Mouse (Mus musculus) hindbrain, embryonic 11.5 days (tissue): Measurements from ENCODE around the gene Caskin1. TPM values are rescaled to one million over a fixed set of nuclear protein-coding genes. Genes with fewer than 3 reads are reported as not detected.

Experiments
- ATAC-seq: fragments of 200-750 bp; cut with Nextera tagmentation; 2 replicates; pipeline ENCODE4 v1.8.0; 2017; ENCODE audit warnings: mild to moderate bottlenecking, moderate TSS enrichment, moderate library complexity; ENCODE audit not compliant: low FRiP score
- DNase-seq: peaks from one replicate; pipeline ENCODE4 v3.0.0-alpha.2; 2015; ENCODE audit warnings: low spot score
- H3K27ac ChIP-seq: fragments of 300-500 bp; sonication (generic); 2 replicates; pipeline ENCODE4 v1.5.1; 2014; ENCODE audit warnings: mild to moderate bottlenecking, low read depth, low read length
- H3K27me3 ChIP-seq: fragments of 300-500 bp; sonication (generic); 2 replicates; pipeline ENCODE4 v1.6.1; 2014; ENCODE audit warnings: mild to moderate bottlenecking, low read length, moderate library complexity, mixed read lengths; ENCODE audit not compliant: control insufficient read depth, insufficient read depth
- H3K36me3 ChIP-seq: fragments of 300-500 bp; sonication (generic); 2 replicates; pipeline ENCODE4 v1.6.1; 2014; ENCODE audit warnings: mild to moderate bottlenecking, low read length, moderate library complexity, mixed read lengths; ENCODE audit not compliant: control insufficient read depth, insufficient read depth
- H3K4me1 ChIP-seq: fragments of 300-500 bp; sonication (generic); replicated peaks from 2 replicates; pipeline ENCODE4 v1.6.1; 2014; ENCODE audit warnings: low read length, mixed read lengths; ENCODE audit not compliant: control insufficient read depth, insufficient read depth
- H3K4me2 ChIP-seq: fragments of 300-500 bp; sonication (generic); replicated peaks from 2 replicates; pipeline ENCODE4 v1.6.1; 2014; ENCODE audit warnings: mild to moderate bottlenecking, low read depth, low read length
- H3K4me3 ChIP-seq: fragments of 300-500 bp; sonication (generic); 2 replicates; pipeline ENCODE4 v1.5.1; 2014; ENCODE audit warnings: low read depth, low read length
- H3K9ac ChIP-seq: fragments of 300-500 bp; sonication (generic); 2 replicates; pipeline ENCODE4 v1.6.1; 2014; ENCODE audit warnings: low read depth, low read length
- H3K9me3 ChIP-seq: fragments of 300-500 bp; sonication (generic); 2 replicates; pipeline ENCODE4 v1.6.1; 2016; ENCODE audit warnings: low read length; ENCODE audit not compliant: control insufficient read depth
- whole genome bisulfite sequencing: fragments of 180-500 bp; shearing (Covaris S2); extraction: QIAGEN DNeasy Blood & Tissue Kit; methylation state at CpG from one replicate; pipeline ENCODE4 v1.1.7; 2014; 5-methylcytosine and 5-hydroxymethylcytosine counted together
- polyA plus RNA-seq: library from polyadenylated mRNA; unstranded; fragments of >200 nt; fragmentation: Nextera tagmentation; extraction: Ambion mirVana; gene quantifications from 2 replicates; pipeline ENCODE4 v1.2.1, GENCODE M21; 2014

The Caskin1 gene
- polyA plus RNA-seq, 1 experiment from 2014 or later = 9.2 TPM

- H3K27me3 ChIP-seq = peaks cover 8% of the 10 kb centered on the region; the same call in 1 of the 2 replicates
- no peak for DNase-seq
- no peak overlapping the region for H3K4me3 ChIP-seq
- ATAC-seq = no peak
- 25% methylated on average over 12 of the region's 12 CpGs for WGBS
- H3K9ac ChIP-seq = peak overlapping the region; percentile 16; the same call in 1 of the 2 replicates
- H3K36me3 ChIP-seq = no peaks in the 10 kb centered on the region
- no peaks in the 10 kb centered on the region for H3K9me3 ChIP-seq
- H3K4me1 ChIP-seq = 0 out of 2 replicates have a peak, but pooled peaks cover 3% of the 10 kb centered on the region
- H3K4me2 ChIP-seq = no peak overlapping the region
- no peak overlapping the region for H3K27ac ChIP-seq
Measured at GRCm38 (mm10) chr17:24544613-24545012, 56.2 kb downstream of the Caskin1 start.

GRCm38 (mm10) chr17:24545247-24545646, 56.8 kb downstream of the Caskin1 start:
- H3K27me3 ChIP-seq = peaks cover 8% of the 10 kb centered on the region; the same call in 1 of the 2 replicates
- 89% methylated on average over 2 of the region's 2 CpGs for WGBS
- no peaks in the 10 kb centered on the region for H3K9me3 ChIP-seq
- H3K4me1 ChIP-seq = 0 out of 2 replicates have a peak, but pooled peaks cover 3% of the 10 kb centered on the region
- no peak overlapping the region for H3K4me2 ChIP-seq
- H3K27ac ChIP-seq = no peak overlapping the region
- H3K9ac ChIP-seq = no peak overlapping the region
- ATAC-seq = no peak
- H3K36me3 ChIP-seq = no peaks in the 10 kb centered on the region
- no peak for DNase-seq
- no peak overlapping the region for H3K4me3 ChIP-seq

GRCm38 (mm10) chr17:24546234-24546633, 57.8 kb downstream of the Caskin1 start:
- Histone ChIP-seq H3K4me2 (no peak overlapping the region), H3K4me1 (peaks cover 3% of the 10 kb centered on the region; the same call in 1 of the 2 replicates), H3K27ac (no peak overlapping the region), H3K9me3 (no peaks in the 10 kb centered on the region), H3K36me3 (no peaks in the 10 kb centered on the region), H3K9ac (no peak overlapping the region), H3K4me3 (no peak overlapping the region), H3K27me3 (peaks cover 8% of the 10 kb centered on the region; the same call in 1 of the 2 replicates)
- no peak for DNase-seq
- WGBS = 82% methylated on average over 3 of the region's 3 CpGs
- no peak for ATAC-seq

- WGBS = 52% methylated on average over 9 of the region's 9 CpGs
- peaks cover 8% of the 10 kb centered on the region; the same call in 1 of the 2 replicates for H3K27me3 ChIP-seq
- no peak overlapping the region for H3K4me3 ChIP-seq
Measured at GRCm38 (mm10) chr17:24548435-24548834, 60.0 kb downstream of the Caskin1 start.

GRCm38 (mm10) chr17:24548921-24549617, 60.7 kb downstream of the Caskin1 start:
- no peak overlapping the region for H3K9ac ChIP-seq
- DNase-seq = peak; percentile 31
- H3K4me1 ChIP-seq = peaks cover 8% of the 10 kb centered on the region
- H3K27ac ChIP-seq = no peak overlapping the region
- peak overlapping the region; percentile 48 for H3K4me2 ChIP-seq
- H3K36me3 ChIP-seq = no peaks in the 10 kb centered on the region
- H3K4me3 ChIP-seq = peak overlapping the region; percentile 70
- H3K9me3 ChIP-seq = no peaks in the 10 kb centered on the region
- 7% methylated on average over 23 of the region's 23 CpGs for WGBS
- ATAC-seq = no peak; the same call in 1 of the 2 replicates
- peaks cover 8% of the 10 kb centered on the region; the same call in 1 of the 2 replicates for H3K27me3 ChIP-seq

More at GRCm38 (mm10) chr17:24548435-24548834, 60.0 kb downstream of the Caskin1 start:
- H3K9ac ChIP-seq = no peak overlapping the region
- H3K9me3 ChIP-seq = no peaks in the 10 kb centered on the region
- no peak for ATAC-seq
- H3K4me1 ChIP-seq = peaks cover 8% of the 10 kb centered on the region
- H3K27ac ChIP-seq = no peak overlapping the region
- H3K4me2 ChIP-seq = no peak overlapping the region; the same call in 1 of the 2 replicates
- no peaks in the 10 kb centered on the region for H3K36me3 ChIP-seq
- DNase-seq = no peak

GRCm38 (mm10) chr17:24549618-24550415, 61.4 kb downstream of the Caskin1 start, which contains the start of gene Pkd1:
Gene Pkd1 (plus strand): TSS chr17:24549834.
- Histone ChIP-seq H3K9ac (peak within 1 kb of the TSS; percentile 69), H3K9me3 (no peaks in the 10 kb centered on the region), H3K36me3 (no peaks in the 10 kb centered on the region), H3K4me2 (peak within 1 kb of the TSS; percentile 88), H3K4me1 (peaks cover 8% of the 10 kb centered on the region), H3K4me3 (peak within 1 kb of the TSS; percentile 70), H3K27me3 (peaks cover 8% of the 10 kb centered on the region; the same call in 1 of the 2 replicates), H3K27ac (peak within 1 kb of the TSS; percentile 96)
- DNase-seq = peak; percentile 100
- peak; percentile 96 for ATAC-seq
- WGBS = under 1% methylated on average over 69 of the region's 72 CpGs

- no peaks in the 10 kb centered on the region for H3K9me3 ChIP-seq
- DNase-seq (peak; percentile 89), ATAC-seq (peak; percentile 89)
- H3K4me3 ChIP-seq = peak overlapping the region; percentile 70
- under 1% methylated on average over 43 of the region's 44 CpGs for WGBS
- peaks cover 8% of the 10 kb centered on the region; the same call in 1 of the 2 replicates for H3K27me3 ChIP-seq
- peak overlapping the region; percentile 88 for H3K4me2 ChIP-seq
- H3K36me3 ChIP-seq = no peaks in the 10 kb centered on the region
- peak overlapping the region; percentile 96 for H3K27ac ChIP-seq
- H3K9ac ChIP-seq = peak overlapping the region; percentile 69
- H3K4me1 ChIP-seq = peaks cover 8% of the 10 kb centered on the region
Measured at GRCm38 (mm10) chr17:24550416-24551049, 62.1 kb downstream of the Caskin1 start.

GRCm38 (mm10) chr17:24551050-24551444, 62.6 kb downstream of the Caskin1 start:
- peak overlapping the region; percentile 69 for H3K9ac ChIP-seq
- DNase-seq = no peak
- peak overlapping the region; percentile 96; the same call in 1 of the 2 replicates for H3K27ac ChIP-seq
- H3K9me3 ChIP-seq = no peaks in the 10 kb centered on the region
- 67% methylated on average over 3 of the region's 3 CpGs for WGBS
- H3K27me3 ChIP-seq = peaks cover 8% of the 10 kb centered on the region; the same call in 1 of the 2 replicates
- peak overlapping the region; percentile 70 for H3K4me3 ChIP-seq
- H3K4me2 ChIP-seq = peak overlapping the region; percentile 88
- no peaks in the 10 kb centered on the region for H3K36me3 ChIP-seq
- ATAC-seq = no peak
- H3K4me1 ChIP-seq = peaks cover 8% of the 10 kb centered on the region
